Mouse (Mus musculus) testis, postnatal 14 days (tissue): ENCODE data around the gene Il10rb.

Experiments used
- DNase-seq: peaks from one replicate; pipeline ENCODE4 v3.0.0; 2021; ENCODE audit warnings: low spot score

Il10rb gene

DNA sequence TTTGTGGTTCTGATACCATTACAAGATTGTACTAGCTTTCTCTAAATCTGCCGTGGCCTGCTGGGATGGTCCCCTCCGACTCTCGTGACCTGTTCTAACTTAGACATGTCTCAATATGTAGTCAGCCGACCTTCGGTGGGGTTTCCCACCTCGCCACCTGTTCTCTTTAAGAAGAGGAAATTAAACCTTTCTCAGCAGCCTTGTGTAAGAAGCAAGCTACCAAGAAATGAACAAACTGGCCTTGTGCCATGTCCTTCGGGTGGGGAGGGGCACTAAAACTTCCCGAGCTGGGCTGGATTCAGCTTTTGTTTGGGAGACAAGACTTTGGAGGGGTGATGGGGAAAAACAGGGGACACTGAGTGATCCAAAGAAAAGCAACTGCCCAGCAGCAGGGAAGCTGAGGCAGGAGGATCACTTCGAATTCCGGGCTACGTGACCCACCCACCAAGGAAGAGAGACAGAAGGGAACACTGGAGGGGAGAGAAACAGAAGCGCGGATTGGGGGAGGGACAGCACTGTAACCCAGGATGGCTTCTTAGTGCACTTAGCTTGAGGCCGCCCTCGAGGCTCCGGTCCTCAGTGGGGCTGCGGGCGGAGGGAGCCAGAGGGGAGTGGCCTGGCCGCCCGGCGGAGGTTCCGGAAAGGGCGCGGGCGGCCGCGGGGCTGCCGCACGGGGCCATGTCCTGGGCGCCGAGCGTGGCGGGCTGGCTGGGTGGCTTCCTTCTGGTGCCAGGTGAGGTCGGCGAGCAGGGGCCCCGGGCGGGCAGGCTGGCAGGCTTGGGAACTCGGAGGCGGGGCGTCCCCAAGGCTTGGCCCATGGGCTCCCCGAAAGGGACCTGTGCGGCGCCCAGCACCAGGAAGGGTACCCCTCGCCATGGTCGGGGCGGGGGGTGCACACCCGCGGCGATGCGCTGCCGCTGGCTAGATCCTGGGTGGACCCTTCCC, at the start of gene Il10rb:
Il10rb (plus strand) TSS at position 525 of the 945 bp plus-strand sequence.
- DNase-seq, result peak; percentile 62

DNA sequence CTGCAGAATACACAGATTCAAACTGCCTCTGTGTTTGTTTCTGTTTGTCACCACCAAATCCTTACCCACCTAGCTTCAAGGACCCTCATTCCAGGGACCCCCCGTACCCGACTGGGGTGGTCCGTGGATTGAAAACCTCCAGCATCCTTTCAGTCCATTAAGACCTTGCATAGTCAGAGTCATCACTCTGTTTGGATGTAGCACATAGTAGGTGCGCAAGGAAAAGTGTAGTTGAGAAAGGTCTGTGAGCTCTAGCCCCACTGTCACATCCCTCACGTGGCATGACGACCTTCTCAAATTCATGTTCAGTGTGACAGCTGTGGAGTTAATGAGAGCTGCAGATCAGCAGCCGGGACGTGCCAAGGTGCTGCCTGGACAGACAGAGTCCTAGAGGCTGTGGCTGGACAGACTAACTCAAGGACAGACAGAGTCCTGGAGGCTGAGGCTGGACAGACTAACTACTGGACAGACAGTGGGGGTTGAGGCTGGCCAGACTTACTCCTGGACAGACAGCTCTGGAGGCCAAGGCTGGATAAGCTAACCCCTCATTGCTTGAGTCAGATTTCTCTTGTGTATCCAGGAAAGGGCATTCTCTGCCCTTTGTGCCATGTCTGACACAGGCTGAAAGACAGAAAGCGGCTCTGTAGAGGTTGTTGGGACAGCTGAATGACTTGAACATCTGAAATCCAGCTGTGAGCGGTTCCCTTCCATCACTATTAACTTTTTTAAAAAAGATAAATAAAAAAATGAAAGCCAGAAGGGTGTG, 49.0 kb upstream of the Il10rb start:
- DNase-seq, result no peak

DNA sequence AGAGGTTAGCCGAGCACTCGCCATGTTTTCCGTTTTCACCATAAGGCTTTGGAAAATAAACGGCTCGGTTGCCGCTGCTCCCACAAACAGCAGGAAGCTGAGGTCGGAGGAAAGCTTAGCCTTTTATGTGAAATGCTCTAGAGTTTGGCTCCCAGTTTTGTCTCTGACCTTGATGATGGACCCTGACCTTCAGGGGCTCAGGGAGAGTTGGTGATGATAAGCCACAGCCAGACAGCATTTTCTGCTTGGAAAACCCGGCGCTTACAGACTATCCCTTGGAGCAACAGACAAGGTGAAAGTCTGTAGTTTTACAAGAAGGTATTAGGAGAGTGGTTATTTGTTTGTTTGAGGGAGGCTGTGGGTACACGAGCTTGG, 48.5 kb upstream of the Il10rb start:
- DNase-seq, result no peak

DNA sequence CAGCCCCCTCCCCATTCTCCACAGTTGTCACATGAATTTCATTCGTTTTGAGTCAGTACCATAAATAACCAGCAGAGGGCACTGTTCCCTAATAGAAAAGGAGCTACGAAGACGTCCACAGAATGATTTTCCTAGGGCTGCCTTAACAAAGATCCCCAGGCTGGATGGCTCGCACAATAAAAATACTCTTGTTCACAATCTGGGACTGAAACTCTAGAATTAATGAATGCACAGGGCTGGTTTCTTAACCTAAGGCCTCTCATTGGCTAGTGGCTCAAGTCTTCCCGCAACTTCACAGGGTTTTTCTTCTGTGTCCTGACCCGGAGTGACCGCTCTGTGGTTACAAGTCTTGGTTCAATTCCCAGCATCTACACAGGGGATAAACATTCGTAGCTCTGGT, 47.4 kb upstream of the Il10rb start:
- peak; percentile 60 for DNase-seq

DNA sequence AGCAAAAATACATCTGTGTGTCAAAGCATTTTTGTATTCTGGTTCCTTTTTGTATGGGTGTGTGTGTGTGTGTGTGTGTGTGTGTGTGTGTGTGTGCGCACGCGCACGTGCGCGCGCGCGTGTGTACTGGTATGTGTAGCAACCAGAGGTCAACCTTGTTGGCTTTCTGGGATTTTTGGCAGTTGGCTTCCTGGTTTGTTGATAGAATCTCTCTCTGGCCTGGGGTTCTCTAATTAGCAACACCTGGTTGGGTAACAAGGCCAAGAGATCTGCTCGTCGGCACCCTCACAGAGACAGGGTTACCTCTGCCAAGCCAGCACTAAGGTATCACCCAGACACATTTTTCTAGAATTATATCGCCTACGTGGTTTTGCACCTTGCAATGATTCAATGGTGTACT, 46.4 kb upstream of the Il10rb start:
- no peak for DNase-seq

DNA sequence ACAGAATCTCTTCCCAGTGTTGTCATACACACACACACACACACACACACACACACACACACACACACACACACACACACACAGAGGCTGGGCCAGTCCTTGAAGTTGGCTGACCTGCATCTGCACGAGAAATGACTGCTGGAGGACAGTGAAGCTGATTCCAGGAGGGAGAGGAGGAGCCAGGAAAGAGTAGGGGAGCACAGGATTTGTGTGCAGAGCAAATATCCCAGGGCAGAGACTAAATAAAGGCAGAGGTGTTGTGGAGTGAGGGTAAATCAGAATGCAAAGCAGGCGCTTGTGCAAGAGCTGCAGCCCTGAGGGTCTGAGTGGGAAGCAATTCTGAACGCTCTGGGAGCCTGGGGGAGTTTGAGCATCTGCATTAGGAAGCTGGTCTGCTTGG, 45.8 kb upstream of the Il10rb start:
- DNase-seq, result no peak

DNA sequence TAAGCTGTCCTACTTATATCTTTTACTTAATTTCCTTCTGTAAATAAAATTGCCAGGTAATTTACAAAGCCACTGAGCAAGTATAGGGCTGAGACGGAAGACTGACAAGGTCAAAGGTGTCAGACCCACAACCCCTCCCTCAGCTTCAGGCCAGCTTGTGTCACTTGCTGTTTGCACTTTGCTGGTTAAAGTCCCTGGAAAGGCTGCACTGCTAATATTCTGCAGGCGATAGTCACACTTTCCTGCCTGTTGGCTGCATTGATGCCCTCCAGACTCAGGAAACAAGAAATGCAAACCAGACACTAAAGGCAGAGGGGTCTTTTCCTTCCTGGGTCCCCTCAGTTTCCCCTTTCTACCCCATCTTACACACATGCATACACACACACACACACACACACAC, 44.0 kb upstream of the Il10rb start:
- no peak for DNase-seq

DNA sequence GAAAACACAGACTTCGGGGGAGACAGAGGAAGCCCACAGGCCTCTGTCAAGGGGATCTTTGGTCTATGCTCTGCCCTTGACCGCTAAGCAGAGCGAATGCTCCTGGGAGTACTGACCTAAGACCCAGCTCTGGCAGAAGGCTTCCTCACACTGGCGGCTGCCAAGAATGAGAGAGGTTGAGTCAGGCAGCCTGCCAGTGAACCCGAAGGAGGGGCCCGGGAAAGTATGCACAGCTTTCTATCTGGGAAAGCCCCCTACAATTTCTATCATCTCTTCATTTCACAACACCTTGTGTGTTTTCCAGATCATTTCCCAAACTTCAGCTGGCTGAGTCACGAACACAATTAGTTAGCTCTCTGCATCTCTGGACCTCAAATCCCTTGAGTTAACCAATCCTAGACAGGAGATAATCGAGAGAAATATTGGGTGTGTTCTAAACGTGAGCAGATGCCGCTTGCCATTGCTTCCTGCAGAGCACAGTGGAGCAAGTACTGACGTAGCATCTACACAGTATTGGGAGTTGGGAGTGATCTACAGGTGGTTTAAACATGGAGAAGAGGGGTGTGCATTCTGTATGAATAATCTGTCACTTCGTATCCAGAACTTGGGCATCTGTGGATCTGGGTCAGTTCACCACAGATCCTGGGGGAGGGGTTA, 43.2 kb upstream of the Il10rb start:
- DNase-seq, result no peak

DNA sequence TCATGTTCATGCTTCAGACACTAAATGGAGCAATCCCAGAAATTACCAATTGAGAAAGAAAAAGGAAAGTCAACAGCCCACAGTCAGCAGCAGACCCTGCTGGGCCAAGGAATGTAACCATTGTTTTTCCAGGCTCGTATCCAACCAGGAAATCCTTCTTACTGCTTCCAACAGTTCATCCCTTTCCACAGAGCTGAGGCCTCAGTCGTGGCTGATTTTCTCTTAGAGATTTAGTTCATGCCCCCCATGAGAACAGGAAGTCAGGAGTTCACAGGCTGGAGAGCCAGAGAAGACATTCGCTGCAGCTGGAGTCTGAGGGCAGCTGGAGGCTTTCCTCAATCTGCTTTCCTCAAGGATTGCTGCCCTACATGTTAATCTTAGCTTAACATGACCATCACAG, 42.5 kb upstream of the Il10rb start:
- DNase-seq, result peak; percentile 27

DNA sequence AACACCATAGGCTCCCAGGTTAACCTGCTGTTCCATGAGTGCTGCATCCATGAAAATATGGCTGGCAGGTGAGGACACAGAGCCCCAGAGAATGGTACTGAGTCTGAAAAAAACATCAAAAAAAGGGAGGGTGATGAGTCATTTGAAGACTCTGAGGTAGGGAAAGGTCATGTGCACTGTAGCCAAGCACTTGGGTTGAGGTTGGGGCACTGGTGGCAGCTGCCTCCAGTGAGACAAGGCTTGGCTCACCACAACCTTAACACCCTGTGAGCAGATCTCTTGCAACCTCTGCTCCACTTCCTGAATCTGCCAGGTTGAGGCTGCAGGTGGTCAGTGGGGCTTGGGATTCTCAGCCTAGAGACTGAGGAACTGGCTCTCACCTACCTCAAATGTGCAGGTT, 39.4 kb upstream of the Il10rb start:
- no peak for DNase-seq

DNA sequence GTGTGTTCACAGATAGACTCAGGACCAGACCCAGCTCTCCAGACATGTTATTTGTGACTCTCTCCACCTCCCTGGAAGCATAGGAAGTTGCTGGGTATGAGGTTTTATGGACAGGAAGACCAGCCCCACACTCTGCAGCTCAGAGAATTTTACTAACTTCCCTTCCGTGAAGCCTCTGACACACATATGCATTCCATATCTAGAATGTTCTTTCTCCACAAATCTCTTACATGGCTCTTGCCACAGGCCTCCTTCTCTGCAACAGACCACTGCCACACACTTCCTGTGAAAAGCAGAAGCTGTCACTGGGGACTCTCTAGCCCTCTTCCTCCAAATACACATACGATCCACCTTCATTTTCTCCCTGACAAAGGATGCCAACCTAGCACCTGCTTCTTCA, 38.9 kb upstream of the Il10rb start:
- no peak for DNase-seq

DNA sequence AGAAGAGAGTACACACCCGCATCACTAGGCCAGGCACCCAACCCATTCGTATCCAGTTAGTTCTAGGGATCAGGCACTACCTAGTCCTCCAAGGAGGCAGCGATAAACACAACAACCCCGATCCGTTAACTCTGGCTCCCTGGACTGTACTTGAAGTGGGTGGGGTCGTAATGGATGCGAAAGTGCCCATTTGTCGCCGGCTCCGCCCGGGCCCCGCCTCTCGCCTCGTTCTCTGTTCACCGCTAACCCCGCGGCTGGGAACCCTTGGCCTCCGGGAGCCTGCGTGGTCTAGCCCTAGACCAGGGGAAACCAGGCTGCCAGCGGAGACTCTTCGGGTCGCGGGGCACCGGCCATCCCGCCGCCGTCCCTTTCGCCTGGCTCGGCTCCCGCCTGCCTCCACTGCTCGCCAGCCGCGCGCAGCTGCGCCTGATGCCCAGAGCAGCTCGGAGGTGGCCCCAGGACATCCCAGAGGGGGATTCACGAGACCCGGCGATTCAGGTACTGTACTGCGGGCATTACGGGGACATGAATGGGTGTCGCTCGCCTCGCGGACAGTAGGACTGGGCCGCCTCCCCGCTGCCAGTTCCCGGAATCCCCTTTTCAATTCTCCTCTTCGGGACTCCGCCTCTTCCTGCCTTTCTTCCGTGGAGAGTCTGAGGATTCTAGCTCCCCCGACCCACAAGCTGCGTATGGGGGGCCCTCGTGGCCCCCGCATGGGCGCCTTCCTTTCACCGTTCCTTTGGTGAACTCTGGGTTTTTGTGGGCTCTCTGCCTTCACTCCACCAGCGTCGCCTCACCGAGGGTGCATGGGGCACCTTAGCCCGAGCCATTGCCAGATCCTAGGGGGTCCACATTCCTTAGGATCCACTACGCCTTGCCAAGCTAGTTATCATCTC, 33.1 kb upstream of the Il10rb start, which contains the start of gene Ifnar2:
Ifnar2 (plus strand) TSS at position 207 of the 896 bp plus-strand sequence.
- peak; percentile 69 for DNase-seq

DNA sequence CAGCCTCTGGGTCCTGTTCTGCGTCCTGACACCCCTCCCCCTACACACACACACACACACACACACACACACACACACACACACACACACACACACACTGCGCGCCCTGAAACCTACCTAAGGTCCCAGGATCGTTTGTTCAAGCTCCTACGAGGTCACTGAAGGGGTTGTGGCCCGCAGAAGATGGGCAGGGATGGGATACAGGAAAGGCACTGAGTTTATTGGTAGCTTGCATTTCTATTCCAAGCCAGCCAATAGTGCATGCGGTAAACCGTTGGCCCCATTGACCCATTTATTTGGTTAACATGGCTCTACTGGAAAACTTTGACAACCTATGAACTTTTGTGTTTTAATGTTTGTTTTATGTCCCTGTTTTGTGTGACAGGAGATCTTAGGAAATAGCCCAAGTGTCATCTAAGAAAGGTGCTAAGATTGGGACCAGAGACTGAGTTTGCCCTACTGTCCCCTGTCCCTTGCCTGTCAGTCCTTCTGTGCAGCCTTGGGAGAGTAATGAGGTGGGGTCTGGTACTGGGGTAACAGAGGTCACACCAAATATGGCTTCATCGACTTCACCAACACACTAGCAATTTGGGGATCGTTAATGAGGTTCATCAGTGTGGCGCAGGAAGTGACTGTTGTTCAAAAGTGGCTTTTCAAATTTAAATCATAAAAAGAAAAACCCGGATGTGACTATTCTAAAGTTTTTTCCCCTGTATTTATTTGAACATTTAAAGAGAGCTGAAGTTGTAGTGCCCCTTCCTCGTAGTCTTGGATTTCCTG, 32.3 kb upstream of the Il10rb start:
- DNase-seq, result no peak

DNA sequence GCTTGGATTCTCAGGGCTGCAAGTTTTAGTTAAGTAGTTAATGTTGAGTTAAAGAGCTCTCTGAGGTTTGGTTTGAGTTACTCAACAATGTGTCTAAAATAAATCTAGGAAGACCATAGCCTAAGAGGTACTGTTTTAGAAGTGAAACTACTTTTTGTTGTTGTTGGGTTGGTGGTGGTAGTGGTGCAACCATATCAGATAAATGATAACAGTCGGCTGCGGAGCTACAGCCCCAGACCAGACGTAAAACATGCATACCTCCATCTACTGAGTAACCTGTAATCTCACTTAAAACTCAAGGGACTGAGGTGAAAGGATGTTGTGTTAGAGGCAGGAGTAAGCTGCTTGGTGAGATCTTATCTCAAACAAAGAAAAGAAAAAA, 31.7 kb upstream of the Il10rb start:
- DNase-seq, result no peak

DNA sequence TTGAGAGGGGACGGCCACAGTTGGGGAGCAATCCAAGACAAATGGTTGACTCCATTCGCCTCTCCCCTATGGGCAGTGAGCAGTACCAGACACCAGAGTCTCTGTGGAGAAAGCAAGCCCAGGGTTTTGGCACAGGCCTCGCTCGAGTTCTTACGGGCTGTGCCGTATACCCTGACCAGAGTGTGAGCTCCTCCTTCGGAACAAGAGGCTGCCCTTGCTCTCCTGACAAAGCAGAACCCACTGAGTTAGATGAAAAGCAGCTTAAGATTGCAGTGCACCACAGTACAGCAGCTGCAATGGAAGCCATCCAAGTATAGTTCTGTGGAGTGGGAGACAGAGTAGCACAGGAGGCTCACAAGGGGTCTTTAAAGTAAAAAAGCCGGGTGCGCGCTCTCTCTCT, 29.3 kb upstream of the Il10rb start:
- DNase-seq, result peak; percentile 29

DNA sequence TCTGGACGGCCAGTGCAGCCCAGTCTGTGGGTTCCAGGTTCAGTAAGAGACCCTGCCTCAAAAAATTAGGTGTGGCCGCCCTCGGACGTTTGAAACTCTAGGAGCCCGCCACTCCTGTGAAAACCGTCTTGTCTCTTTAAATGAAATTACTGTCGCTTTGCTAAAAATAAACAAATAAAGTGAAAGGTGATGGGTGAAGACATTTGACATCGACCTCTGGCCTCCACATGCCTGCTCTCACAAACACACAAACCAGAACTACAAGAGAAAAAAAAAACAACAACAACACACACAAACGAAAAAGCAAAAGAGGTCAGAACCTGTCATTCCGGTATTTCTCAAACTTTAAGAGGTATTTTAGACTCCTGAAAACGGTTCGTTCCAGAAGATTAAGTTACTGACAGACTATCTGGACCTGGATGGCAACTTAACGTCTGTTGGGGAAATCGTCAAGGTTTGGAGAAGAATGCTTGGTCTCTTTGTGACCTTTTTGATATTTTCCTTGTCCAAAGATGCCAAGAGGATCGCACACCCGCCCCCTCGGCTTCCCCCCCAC, 27.5 kb upstream of the Il10rb start:
- no peak for DNase-seq

DNA sequence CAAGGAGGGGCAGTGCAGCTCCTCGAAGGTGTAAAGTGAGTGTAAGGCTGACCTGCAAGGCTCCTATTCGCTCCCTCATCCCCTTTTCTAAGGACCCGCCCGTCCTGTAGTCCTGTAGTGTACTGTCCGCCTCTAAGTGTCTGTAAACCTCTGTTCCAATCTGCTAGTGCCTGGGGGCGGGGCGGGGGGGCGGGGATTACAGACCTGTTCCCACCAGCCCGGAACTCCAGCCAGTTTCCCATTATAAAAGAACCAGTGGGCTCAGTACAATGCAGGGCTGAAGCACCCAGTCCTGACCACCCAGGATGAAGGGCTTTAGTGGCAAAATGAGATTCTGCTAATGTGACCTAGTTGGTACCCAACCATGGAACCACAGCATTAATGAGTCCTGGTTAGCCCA, 27.0 kb upstream of the Il10rb start:
- no peak for DNase-seq

DNA sequence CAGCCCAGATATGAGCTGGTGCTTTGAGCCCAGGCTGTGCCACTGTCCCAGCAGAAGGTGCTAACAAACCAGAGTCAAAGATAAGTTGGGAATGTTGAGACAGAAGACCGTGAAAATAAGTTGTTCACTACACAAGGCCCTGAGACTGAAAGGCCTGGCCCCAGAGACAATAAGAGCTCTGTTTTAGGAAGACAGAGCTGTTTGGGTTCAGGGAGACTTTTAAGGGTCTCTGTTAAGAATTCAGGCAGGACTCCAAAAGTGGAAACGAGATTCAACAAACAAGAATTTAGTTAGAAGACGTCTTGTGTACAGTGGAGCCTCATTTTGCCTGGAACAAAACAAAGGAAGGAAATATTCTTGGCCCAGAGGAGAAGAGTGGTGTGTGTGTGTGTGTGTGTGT, 26.6 kb upstream of the Il10rb start:
- no peak for DNase-seq

DNA sequence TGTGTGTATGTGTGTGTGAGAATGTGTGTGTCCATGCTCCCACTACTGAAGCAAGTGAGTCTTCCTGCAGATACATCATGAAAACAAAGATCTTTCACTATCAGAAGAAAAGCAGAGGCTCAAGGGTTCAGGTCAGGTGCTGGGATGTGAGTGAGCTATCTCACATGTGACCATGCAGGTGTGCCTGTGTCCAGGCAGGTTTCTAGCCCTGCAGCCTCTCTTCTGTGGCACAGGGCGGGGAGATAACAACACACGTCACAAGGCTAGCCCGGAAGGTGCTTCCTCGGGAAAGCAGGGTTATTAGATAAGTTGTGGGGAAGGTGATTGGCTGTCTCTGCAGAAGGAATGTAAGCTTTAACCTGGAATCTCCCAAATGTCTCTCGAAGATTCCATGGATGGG, 25.8 kb upstream of the Il10rb start:
- no peak for DNase-seq

DNA sequence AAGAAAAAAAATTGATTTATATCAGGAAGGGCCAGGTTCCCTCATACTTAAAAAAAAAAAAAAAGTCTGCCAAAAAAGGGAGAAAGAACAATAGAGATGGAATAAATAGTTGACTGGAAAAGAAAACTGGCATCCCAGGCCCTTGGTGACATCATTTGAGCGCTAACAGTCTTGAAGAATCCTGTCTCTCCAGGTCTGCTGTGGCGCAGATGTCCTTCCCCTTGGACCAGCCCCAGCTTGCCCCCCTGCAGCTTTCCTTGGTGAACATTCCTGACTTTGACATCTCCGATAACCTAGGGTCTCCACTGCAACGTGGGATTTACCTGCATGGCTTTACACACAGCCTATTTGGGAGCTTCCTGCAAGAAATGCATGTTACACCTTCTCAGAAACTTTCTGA, 24.4 kb upstream of the Il10rb start:
- no peak for DNase-seq
